Mouse (Mus musculus) midbrain, embryonic 15.5 days (tissue): ENCODE measurements around the gene Cmtm2a. TPM values are rescaled to one million over a fixed set of nuclear protein-coding genes. Genes with fewer than 3 reads are reported as not detected.
A peak's percentile ranks its signal among the peaks of the same experiment; 100 is the strongest.
"Not testable (repeated sequence)": the region's sequence is repeated elsewhere in the genome, so short reads cannot be mapped to it uniquely, and the experiment has no call there.

Experiments
- ATAC-seq: fragments of 200-750 bp; cut with Nextera tagmentation; replicated peaks from 2 replicates; pipeline ENCODE4 v1.8.0; 2017; ENCODE audit warnings: moderate TSS enrichment
- H3K27ac ChIP-seq: fragments of 300-500 bp; sonication (generic); 2 replicates; pipeline ENCODE4 v1.5.1; 2015; ENCODE audit warnings: mild to moderate bottlenecking, inconsistent platforms
- H3K27me3 ChIP-seq: fragments of 300-500 bp; sonication (generic); replicated peaks from 2 replicates; pipeline ENCODE4 v1.6.1; 2015; ENCODE audit warnings: inconsistent platforms
- H3K36me3 ChIP-seq: fragments of 300-500 bp; sonication (generic); replicated peaks from 2 replicates; pipeline ENCODE4 v1.6.1; 2015; ENCODE audit warnings: inconsistent platforms
- H3K4me1 ChIP-seq: fragments of 300-500 bp; sonication (generic); 2 replicates; pipeline ENCODE4 v1.6.1; 2015; ENCODE audit warnings: inconsistent platforms
- H3K4me2 ChIP-seq: fragments of 300-500 bp; sonication (generic); 2 replicates; pipeline ENCODE4 v1.6.1; 2015; ENCODE audit warnings: inconsistent platforms, mild to moderate bottlenecking, moderate library complexity
- H3K4me3 ChIP-seq: fragments of 300-500 bp; sonication (generic); 2 replicates; pipeline ENCODE4 v1.5.1; 2015; ENCODE audit warnings: mild to moderate bottlenecking, inconsistent platforms
- H3K9ac ChIP-seq: fragments of 300-500 bp; sonication (generic); 2 replicates; pipeline ENCODE4 v1.6.1; 2015; ENCODE audit warnings: mild to moderate bottlenecking, inconsistent platforms
- H3K9me3 ChIP-seq: fragments of 300-500 bp; sonication (generic); 2 replicates; pipeline ENCODE4 v1.6.1; 2016; ENCODE audit warnings: inconsistent platforms
- WGBS: fragments of 180-500 bp; shearing (Covaris S2); methylation state at CpG from one replicate; pipeline ENCODE4 v1.1.7; 2015; ENCODE audit warnings: mixed read lengths; 5-methylcytosine and 5-hydroxymethylcytosine counted together
- polyA plus RNA-seq: library from polyadenylated mRNA; unstranded; fragments of >200 nt; fragmentation: Nextera tagmentation; extraction: Ambion mirVana; gene quantifications from 2 replicates; pipeline ENCODE4 v1.2.1, GENCODE M21; 2015

Gene Cmtm2a
- polyA plus RNA-seq, 1 experiment from 2014 or later: not detected

- H3K36me3 ChIP-seq, H3K4me2 ChIP-seq, H3K9me3 ChIP-seq, ATAC-seq, H3K4me3 ChIP-seq, H3K27me3 ChIP-seq, H3K4me1 ChIP-seq, H3K27ac ChIP-seq, H3K9ac ChIP-seq: not testable (repeated sequence)
- WGBS: 93% methylated on average over 12 of the region's 12 CpGs
These were observed 28.9 kb upstream of the Cmtm2a start, which contains the start of gene Cmtm2b for GRCm38 (mm10) chr8:104321930-104322329. Gene Cmtm2b (plus strand): TSS chr8:104322230.

DNA sequence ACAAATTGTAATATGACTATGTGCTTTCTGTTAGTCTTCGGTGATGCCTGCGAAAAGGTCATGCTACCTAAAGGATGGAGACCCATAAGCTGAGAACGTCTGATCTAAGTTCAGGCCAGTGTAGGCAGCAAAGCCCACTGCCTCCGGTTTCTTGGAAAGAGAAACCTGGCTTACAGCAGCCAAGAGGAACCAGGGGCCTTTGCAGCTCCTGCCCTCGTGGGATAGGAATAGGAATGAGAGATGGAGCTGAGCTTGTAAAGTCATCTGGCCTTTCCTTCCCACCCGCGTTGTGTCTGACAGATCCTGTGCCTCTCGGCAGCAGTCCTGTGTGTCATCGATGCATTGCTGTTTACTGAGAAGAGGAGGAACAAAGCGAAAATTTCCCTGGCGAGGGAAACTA is 28.3 kb upstream of the Cmtm2a start, which contains the start of gene Gm11020:
TSS of gene Gm11020 (plus strand) at position 301 of the 400 bp plus-strand sequence.
- H3K4me2 ChIP-seq, H3K9ac ChIP-seq, H3K4me1 ChIP-seq, H3K9me3 ChIP-seq, H3K36me3 ChIP-seq, ATAC-seq, H3K4me3 ChIP-seq, H3K27me3 ChIP-seq, H3K27ac ChIP-seq: not testable (repeated sequence)
- WGBS: 89% methylated on average over 11 of the region's 11 CpGs

DNA sequence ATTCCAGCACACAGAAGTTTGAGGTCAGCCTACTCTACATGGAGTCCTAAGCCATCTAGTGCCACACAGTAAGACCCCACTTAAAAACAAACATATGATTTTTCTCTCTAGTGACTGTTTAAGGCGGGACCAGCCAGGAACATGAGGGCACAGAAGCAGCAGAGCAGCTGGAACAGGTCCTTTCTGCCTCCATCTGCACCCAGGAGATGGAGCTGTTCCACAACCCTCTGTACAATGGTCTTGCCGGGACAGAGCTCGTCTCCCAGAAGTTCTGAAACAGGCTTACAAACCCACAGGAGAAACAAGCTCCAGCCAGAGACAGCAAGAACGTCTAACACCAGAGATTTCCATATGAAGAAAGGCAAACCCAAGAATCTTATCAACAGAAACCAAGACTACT is 20.3 kb upstream of the Cmtm2a start:
- no peak overlapping the region for H3K4me3 ChIP-seq
- no peak overlapping the region for H3K4me2 ChIP-seq
- H3K9ac ChIP-seq: no peak overlapping the region
- H3K36me3 ChIP-seq: no peaks in the 10 kb centered on the region
- no peak overlapping the region for H3K27ac ChIP-seq
- no peaks in the 10 kb centered on the region for H3K27me3 ChIP-seq
- no peaks in the 10 kb centered on the region for H3K4me1 ChIP-seq
- WGBS: 75% methylated on average over 4 of the region's 4 CpGs
- no peaks in the 10 kb centered on the region for H3K9me3 ChIP-seq
- ATAC-seq: no peak

- ATAC-seq, H3K9ac ChIP-seq, H3K4me1 ChIP-seq, H3K4me2 ChIP-seq, H3K9me3 ChIP-seq, H3K27ac ChIP-seq, H3K36me3 ChIP-seq, H3K27me3 ChIP-seq, H3K4me3 ChIP-seq: not testable (repeated sequence)
- 95% methylated on average over 3 of the region's 3 CpGs for WGBS
These were observed 19.0 kb upstream of the Cmtm2a start for GRCm38 (mm10) chr8:104312023-104312422.

GRCm38 (mm10) chr8:104309441-104310155 is 16.6 kb upstream of the Cmtm2a start, which contains the start of the genes Gm45711 and Cmtm1:
Gene Gm45711 (minus strand): TSS chr8:104310081.
Gene Cmtm1 (minus strand): TSS chr8:104310145.
- not testable (repeated sequence) for H3K9ac ChIP-seq, H3K4me2 ChIP-seq, H3K36me3 ChIP-seq, ATAC-seq, H3K4me1 ChIP-seq, H3K27me3 ChIP-seq, H3K9me3 ChIP-seq, H3K27ac ChIP-seq, H3K4me3 ChIP-seq
- WGBS: 93% methylated on average over 36 of the region's 36 CpGs

DNA sequence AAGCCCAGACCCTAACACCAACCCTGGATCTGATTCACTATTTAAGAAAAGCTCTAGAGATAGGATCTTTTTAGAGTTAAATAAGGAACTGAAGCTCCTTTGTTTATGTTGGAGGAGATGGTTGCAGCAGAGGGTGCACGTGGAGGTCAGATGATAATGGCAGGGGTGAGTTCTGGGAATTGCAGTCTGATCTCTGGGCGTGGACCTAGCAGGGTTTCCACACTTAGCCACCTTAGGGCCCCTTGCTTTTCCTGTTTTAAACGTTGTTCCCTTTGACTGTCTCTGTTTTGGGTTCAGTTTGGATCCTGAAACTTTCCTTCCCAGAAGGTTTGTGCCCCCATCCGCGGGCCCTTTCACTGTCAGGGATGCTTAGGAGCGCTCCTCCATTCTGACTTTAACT is 15.4 kb upstream of the Cmtm2a start:
- H3K4me1 ChIP-seq, H3K27me3 ChIP-seq, H3K27ac ChIP-seq, H3K36me3 ChIP-seq, ATAC-seq, H3K4me3 ChIP-seq, H3K4me2 ChIP-seq, H3K9ac ChIP-seq, H3K9me3 ChIP-seq: not testable (repeated sequence)
- 66% methylated on average over 6 of the region's 6 CpGs for WGBS

DNA sequence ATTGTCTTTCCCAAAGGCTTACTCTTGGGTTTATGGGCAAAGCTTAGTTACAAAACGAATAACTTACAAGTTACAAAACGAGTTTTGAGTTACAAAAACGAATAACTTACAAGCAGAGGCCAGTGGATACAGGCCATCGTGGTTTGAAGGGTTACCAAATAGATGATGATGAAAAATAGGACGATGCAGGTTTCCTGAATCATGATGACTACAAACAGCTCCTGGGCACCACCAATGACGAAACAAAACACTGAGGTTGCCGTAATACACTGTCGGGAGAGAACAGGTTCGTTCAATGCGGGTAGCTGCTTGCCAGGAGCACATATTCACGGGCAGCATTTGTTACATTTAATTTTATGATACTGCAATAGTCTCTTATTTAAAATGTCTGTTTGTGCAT is 12.0 kb upstream of the Cmtm2a start:
- WGBS: 89% methylated on average over 11 of the region's 11 CpGs
- no peaks in the 10 kb centered on the region for H3K27me3 ChIP-seq
- no peak overlapping the region for H3K27ac ChIP-seq
- no peaks in the 10 kb centered on the region for H3K36me3 ChIP-seq
- H3K9ac ChIP-seq: no peak overlapping the region
- no peak for ATAC-seq
- H3K9me3 ChIP-seq: no peaks in the 10 kb centered on the region
- H3K4me3 ChIP-seq: no peak overlapping the region
- no peak overlapping the region for H3K4me2 ChIP-seq
- peaks cover 9% of the 10 kb centered on the region; the same call in 1 of the 2 replicates for H3K4me1 ChIP-seq

- not testable (repeated sequence) for H3K27me3 ChIP-seq, H3K36me3 ChIP-seq, ATAC-seq, H3K4me2 ChIP-seq, H3K9ac ChIP-seq, H3K4me3 ChIP-seq, H3K4me1 ChIP-seq, H3K27ac ChIP-seq, H3K9me3 ChIP-seq
- whole genome bisulfite sequencing: 94% methylated on average over 4 of the region's 4 CpGs
These were observed 9.6 kb upstream of the Cmtm2a start for GRCm38 (mm10) chr8:104302536-104302935.

DNA sequence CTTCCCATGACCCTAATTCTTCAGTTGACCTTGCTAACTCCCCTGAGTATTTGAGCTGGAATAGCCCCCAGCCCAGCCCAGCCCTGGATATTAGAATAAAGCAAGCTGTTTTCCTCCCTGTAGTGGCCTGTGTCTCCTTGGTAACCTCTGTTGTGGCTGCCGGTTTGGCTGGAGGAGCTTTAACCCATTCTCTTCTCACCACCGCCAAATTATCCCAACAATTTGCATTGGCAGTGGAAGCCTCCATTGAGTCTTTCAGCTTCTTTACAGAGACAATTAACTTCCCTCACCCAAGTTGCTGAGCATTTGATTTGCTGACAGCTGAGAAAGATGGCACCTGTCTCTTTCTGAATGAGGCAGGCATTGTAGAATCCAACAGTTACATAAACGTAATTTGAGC is 8.6 kb upstream of the Cmtm2a start:
- not testable (repeated sequence) for H3K9ac ChIP-seq, H3K4me1 ChIP-seq, H3K27ac ChIP-seq, H3K36me3 ChIP-seq, H3K27me3 ChIP-seq, H3K4me3 ChIP-seq, H3K4me2 ChIP-seq, H3K9me3 ChIP-seq
- 0 out of 2 replicates have a peak, but pooled peaks have one; percentile 72 for ATAC-seq
- WGBS: 2% methylated on average over 3 of the region's 3 CpGs

DNA sequence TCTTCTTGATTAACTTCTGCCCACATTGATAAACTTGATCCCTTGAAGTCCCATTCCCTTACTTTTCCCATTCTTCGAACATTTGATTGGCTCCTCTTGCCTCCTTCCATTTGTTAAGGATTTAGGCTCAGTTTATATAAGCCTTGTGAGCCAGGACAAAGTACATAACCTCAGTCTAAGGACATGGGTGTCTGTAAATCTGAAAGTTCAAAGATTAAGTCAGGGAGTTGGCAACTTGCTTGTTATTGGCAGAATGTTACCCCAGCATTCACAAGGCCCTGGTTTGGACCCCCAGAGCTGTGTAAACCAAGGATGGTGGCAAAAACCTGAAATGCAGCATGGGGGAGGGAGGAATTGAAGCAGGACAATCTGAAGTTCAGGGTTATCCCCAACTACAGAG is 1.4 kb upstream of the Cmtm2a start:
- H3K27ac ChIP-seq: no peak overlapping the region
- ATAC-seq: no peak
- no peaks in the 10 kb centered on the region for H3K36me3 ChIP-seq
- no peak overlapping the region for H3K4me2 ChIP-seq
- H3K4me3 ChIP-seq: no peak overlapping the region
- no peaks in the 10 kb centered on the region for H3K4me1 ChIP-seq
- no peaks in the 10 kb centered on the region for H3K27me3 ChIP-seq
- 86% methylated on average over 1 of the region's 1 CpGs for WGBS
- no peak overlapping the region for H3K9ac ChIP-seq
- no peaks in the 10 kb centered on the region for H3K9me3 ChIP-seq

DNA sequence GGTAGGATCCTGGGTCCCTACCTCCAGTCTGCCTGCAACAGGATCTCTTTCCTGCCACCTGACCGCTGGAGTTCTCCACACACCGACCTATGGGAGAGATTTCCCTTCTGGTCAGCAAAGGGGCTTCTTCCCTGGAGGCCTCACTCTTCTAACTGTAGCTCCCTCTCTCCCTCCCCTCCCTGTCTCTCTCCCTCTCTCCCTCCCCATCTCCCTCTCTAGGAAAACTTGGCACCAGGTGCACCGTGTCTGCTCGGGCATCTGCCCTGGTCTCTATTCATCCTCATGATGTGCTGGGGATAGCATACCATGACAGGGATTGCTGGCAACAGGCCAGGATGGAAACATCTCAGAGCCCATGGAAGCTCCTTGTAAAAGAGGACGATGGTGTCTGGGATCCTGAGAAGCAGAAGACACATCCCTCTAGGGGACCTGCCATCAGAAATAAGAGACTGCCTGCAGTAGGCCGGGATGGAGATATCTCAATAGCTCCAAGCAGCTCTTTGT is 24.0 kb downstream of the Cmtm2a start:
- Histone ChIP-seq H3K27me3 (no peaks in the 10 kb centered on the region), H3K4me3 (no peak overlapping the region), H3K36me3 (no peaks in the 10 kb centered on the region), H3K4me2 (no peak overlapping the region), H3K4me1 (no peaks in the 10 kb centered on the region), H3K9me3 (no peaks in the 10 kb centered on the region), H3K9ac (no peak overlapping the region), H3K27ac (no peak overlapping the region)
- WGBS: 86% methylated on average over 6 of the region's 6 CpGs
- ATAC-seq: no peak

DNA sequence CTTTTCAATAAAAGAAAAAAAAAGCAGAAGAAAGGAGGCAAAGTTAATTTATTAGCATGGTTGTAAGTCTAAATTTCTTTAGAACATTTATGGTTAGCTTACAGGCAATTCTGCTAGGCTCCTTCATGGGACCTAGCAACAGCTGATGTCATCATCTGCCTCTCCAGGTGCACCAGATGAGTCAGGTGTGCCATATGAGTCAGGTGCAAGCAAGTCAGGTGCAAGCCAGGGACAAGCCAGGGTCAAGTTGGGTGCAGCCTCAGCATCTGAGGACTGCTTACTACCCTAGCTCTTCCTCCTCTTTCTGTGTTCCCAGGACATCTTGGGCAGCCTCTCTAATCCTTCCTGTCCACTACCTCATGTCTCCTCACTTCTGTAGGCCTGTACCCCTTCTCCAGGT is 24.6 kb downstream of the Cmtm2a start:
- no peaks in the 10 kb centered on the region for H3K36me3 ChIP-seq
- no peak for ATAC-seq
- no peaks in the 10 kb centered on the region for H3K27me3 ChIP-seq
- H3K4me1 ChIP-seq: no peaks in the 10 kb centered on the region
- H3K9ac ChIP-seq: no peak overlapping the region
- H3K9me3 ChIP-seq: no peaks in the 10 kb centered on the region
- no peak overlapping the region for H3K4me2 ChIP-seq
- no peak overlapping the region for H3K4me3 ChIP-seq
- H3K27ac ChIP-seq: no peak overlapping the region

GRCm38 (mm10) chr8:104264271-104264935 is 28.6 kb downstream of the Cmtm2a start:
- H3K9ac ChIP-seq, H3K9me3 ChIP-seq, H3K27ac ChIP-seq, H3K4me3 ChIP-seq, H3K27me3 ChIP-seq, H3K36me3 ChIP-seq, ATAC-seq, H3K4me1 ChIP-seq, H3K4me2 ChIP-seq: not testable (repeated sequence)
- 96% methylated on average over 22 of the region's 22 CpGs for whole genome bisulfite sequencing
